In genomic region chr2:50554031-50554430, GRCm38 (mm10) we compare ENCODE assay signal across 25 mouse cellular contexts.
DNase-seq lines count a peak whose midpoint lies in the region; ATAC-seq and TF ChIP-seq lines count a peak whose summit lies in the region.
"Had no signal": no experiment of that assay in that cellular context is flagged by ENCODE, and none has a peak within 500 bp of the region (broad histone marks: within the 10 kb centered on the region; RNA-seq: fewer than 3 reads in every experiment).

No protein-coding gene starts in this region.

- ATAC-seq in midbrain, embryonic 13.5 days = no peak
- no peak for ATAC-seq in midbrain, embryonic 15.5 days (replicated peaks)
- ATAC-seq: activated CD4-positive, CD25-positive, alpha-beta regulatory T cell, adult 4 months; CD4-positive, CD25-positive, alpha-beta regulatory T cell, adult 4 months; forebrain, embryonic 14.5 days; intestine, embryonic 15.5 days; Patski had no signal

- no peaks in the 10 kb centered on the region for H3K4me1 ChIP-seq in heart, adult 2 months (ENCODE audit: control insufficient read depth, insufficient read depth, low read length)
- peaks cover 5% of the 10 kb centered on the region; the same call in 1 of the 2 replicates for H3K4me1 ChIP-seq in midbrain, embryonic 13.5 days (replicated peaks)
- no peaks in the 10 kb centered on the region for H3K4me1 ChIP-seq in midbrain, embryonic 15.5 days
- H3K4me1 ChIP-seq in embryonic fibroblast, embryonic 13.5 days (ENCODE audit: control insufficient read depth, insufficient read depth, low read length) = no peaks in the 10 kb centered on the region
- H3K4me1 ChIP-seq: embryonic facial prominence, embryonic 10.5 days; heart, embryonic 13.5 days; hindbrain, embryonic 13.5 days; intestine, embryonic 15.5 days had no signal

- TF ChIP-seq POLR2A in heart, adult 2 months (IDR thresholded peaks at IDR 0.05; ENCODE audit: insufficient read depth, low read depth, low read length) = no peak
- no peak for TF ChIP-seq POLR2A in embryonic fibroblast, embryonic 13.5 days (IDR thresholded peaks at IDR 0.05; ENCODE audit: low read depth, low read length)

- intact Hi-C loops in heart, adult 2 months (cut with DNase I) = no loop called here

- no peaks in the 10 kb centered on the region for H3K27me3 ChIP-seq in heart, adult 2 months (ENCODE audit: control insufficient read depth, insufficient read depth, low read length)
- H3K27me3 ChIP-seq in midbrain, embryonic 13.5 days = no peaks in the 10 kb centered on the region
- no peaks in the 10 kb centered on the region for H3K27me3 ChIP-seq in midbrain, embryonic 15.5 days (replicated peaks)
- H3K27me3 ChIP-seq: heart, embryonic 13.5 days; hindbrain, embryonic 13.5 days; intestine, embryonic 15.5 days; Patski had no signal

- H3K79me2 ChIP-seq in heart, adult 2 months (replicated peaks; ENCODE audit: control insufficient read depth, insufficient read depth, low read length) = no peaks in the 10 kb centered on the region

- no peak overlapping the region for H3K9ac ChIP-seq in heart, adult 2 months (ENCODE audit: low read depth, low read length)
- H3K9ac ChIP-seq in midbrain, embryonic 13.5 days (replicated peaks) = no peak overlapping the region
- no peak overlapping the region for H3K9ac ChIP-seq in midbrain, embryonic 15.5 days
- H3K9ac ChIP-seq: heart, embryonic 13.5 days; hindbrain, embryonic 13.5 days; intestine, embryonic 15.5 days had no signal

- no peaks in the 10 kb centered on the region for H3K9me3 ChIP-seq in midbrain, embryonic 13.5 days
- H3K9me3 ChIP-seq in midbrain, embryonic 15.5 days = no peaks in the 10 kb centered on the region
- H3K9me3 ChIP-seq: embryonic facial prominence, embryonic 10.5 days; heart, embryonic 13.5 days; hindbrain, embryonic 13.5 days; intestine, embryonic 15.5 days had no signal

- H3K4me3 ChIP-seq in heart, adult 2 months = no peak overlapping the region
- H3K4me3 ChIP-seq in midbrain, embryonic 13.5 days (replicated peaks) = no peak overlapping the region
- H3K4me3 ChIP-seq in midbrain, embryonic 15.5 days = no peak overlapping the region
- H3K4me3 ChIP-seq in embryonic fibroblast, embryonic 13.5 days (ENCODE audit: insufficient read depth, low read length) = no peak overlapping the region
- H3K4me3 ChIP-seq: embryonic facial prominence, embryonic 10.5 days; erythroblast, embryonic 14.5 days; heart, embryonic 13.5 days; hindbrain, embryonic 13.5 days; intestine, embryonic 15.5 days had no signal

- no peak overlapping the region for H3K4me2 ChIP-seq in midbrain, embryonic 13.5 days (replicated peaks)
- no peak overlapping the region for H3K4me2 ChIP-seq in midbrain, embryonic 15.5 days
- H3K4me2 ChIP-seq: heart, embryonic 13.5 days; hindbrain, embryonic 13.5 days; intestine, embryonic 15.5 days had no signal

- no peaks in the 10 kb centered on the region for H3K36me3 ChIP-seq in heart, adult 2 months (ENCODE audit: control insufficient read depth, insufficient read depth, low read length)
- no peaks in the 10 kb centered on the region for H3K36me3 ChIP-seq in midbrain, embryonic 13.5 days
- no peaks in the 10 kb centered on the region for H3K36me3 ChIP-seq in midbrain, embryonic 15.5 days (replicated peaks)
- H3K36me3 ChIP-seq: embryonic facial prominence, embryonic 10.5 days; G1E; heart, embryonic 13.5 days; hindbrain, embryonic 13.5 days; intestine, embryonic 15.5 days had no signal

- DNase-seq in heart, adult 8-10 months (ENCODE audit: low spot score) = peak; percentile 4
- DNase-seq in heart, adult 2 months = no peak
- DNase-seq in lung, postnatal 4 days = no peak
- DNase-seq in spleen, adult 12 weeks (ENCODE audit: low spot score) = no peak
- DNase-seq: adrenal gland, adult 2 months; adrenal gland, postnatal 25 days; B cell, adult 2 months; cerebellum, adult 18-20 months; cerebellum, adult 9-11 months; gastrocnemius, postnatal 36 days; heart, postnatal 4 days; kidney, adult 18-20 months had no signal

- no peak overlapping the region for H3K27ac ChIP-seq in heart, adult 2 months
- H3K27ac ChIP-seq in midbrain, embryonic 13.5 days = 0 out of 2 replicates have a peak overlapping the region, but pooled peaks have one; percentile 22
- H3K27ac ChIP-seq in midbrain, embryonic 15.5 days = no peak overlapping the region
- H3K27ac ChIP-seq in embryonic fibroblast, embryonic 13.5 days (ENCODE audit: insufficient read depth, low read length) = peak overlapping the region; percentile 89
- H3K27ac ChIP-seq: embryonic facial prominence, embryonic 10.5 days; heart, embryonic 13.5 days; hindbrain, embryonic 13.5 days; intestine, embryonic 15.5 days had no signal

- TF ChIP-seq CTCF in heart, adult 2 months (IDR thresholded peaks at IDR 0.05) = no peak
- TF ChIP-seq CTCF in embryonic fibroblast, embryonic 13.5 days (IDR thresholded peaks at IDR 0.05; ENCODE audit: borderline replicate concordance, insufficient read depth, low read length) = no peak

- no peak for TF ChIP-seq EP300 in heart, adult 2 months (IDR thresholded peaks at IDR 0.05; ENCODE audit: insufficient read depth, low read depth, low read length)

Comparison
In these comparisons a context has a peak if more than half of its experiments do, and no peak if none do; other contexts are left out.
1. H3K27ac ChIP-seq: peak in midbrain, embryonic 13.5 days (single experiment) and embryonic fibroblast, embryonic 13.5 days (single experiment); none in heart, adult 2 months (single experiment) and midbrain, embryonic 15.5 days (single experiment).